In the genomic region with DNA sequence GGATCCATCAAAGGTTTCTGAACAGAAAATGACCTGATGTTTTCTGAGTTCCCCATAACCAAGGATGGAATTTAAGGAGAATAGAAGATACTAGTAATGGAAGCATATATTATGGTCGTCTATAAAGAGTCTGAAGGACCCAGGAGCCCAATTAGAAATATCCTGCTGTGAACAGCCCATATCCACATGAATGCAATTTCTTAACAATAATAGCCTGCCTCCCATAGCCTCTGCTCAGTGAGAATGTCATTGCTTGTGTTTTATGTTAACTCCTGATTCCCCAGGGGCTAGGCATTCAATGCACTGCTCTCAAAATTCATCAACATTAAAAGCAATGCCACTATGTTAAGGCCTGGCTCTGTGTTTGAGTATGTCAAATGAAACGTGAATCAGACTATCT, we compare ENCODE assay signal across 24 mouse cellular contexts. TPM values are rescaled to one million over a fixed set of nuclear protein-coding genes. Genes with fewer than 3 reads are reported as not detected.
A peak's percentile ranks its signal among the peaks of the same experiment; 100 is the strongest.
DNase-seq lines count a peak whose midpoint lies in the region; ATAC-seq lines count a peak whose summit lies in the region.
"Had no signal": no experiment of that assay in that cellular context is flagged by ENCODE, and none has a peak within 500 bp of the region (broad histone marks: within the 10 kb centered on the region; RNA-seq: fewer than 3 reads in every experiment).

No protein-coding gene starts in this region.

- no peak overlapping the region for H3K9ac ChIP-seq in forebrain, embryonic 14.5 days (ENCODE audit: low read length)
- no peak overlapping the region for H3K9ac ChIP-seq in forebrain, embryonic 16.5 days (replicated peaks; ENCODE audit: low read depth, low read length)
- H3K9ac ChIP-seq in midbrain, embryonic 12.5 days (replicated peaks) = no peak overlapping the region
- H3K9ac ChIP-seq: hindbrain, embryonic 12.5 days; kidney, embryonic 15.5 days; liver, embryonic 14.5 days; stomach, embryonic 15.5 days had no signal

- no peak overlapping the region for H3K4me3 ChIP-seq in forebrain, embryonic 14.5 days (ENCODE audit: low read depth, low read length)
- no peak overlapping the region for H3K4me3 ChIP-seq in forebrain, embryonic 16.5 days (replicated peaks; ENCODE audit: low read length)
- H3K4me3 ChIP-seq in midbrain, embryonic 12.5 days = no peak overlapping the region
- no peak overlapping the region for H3K4me3 ChIP-seq in midbrain, embryonic 10.5 days
- H3K4me3 ChIP-seq: hindbrain, embryonic 12.5 days; kidney, embryonic 15.5 days; stomach, embryonic 15.5 days had no signal

- no peak overlapping the region for H3K27ac ChIP-seq in forebrain, embryonic 14.5 days (ENCODE audit: low read depth, low read length)
- H3K27ac ChIP-seq in forebrain, embryonic 16.5 days (ENCODE audit: low read length) = no peak overlapping the region
- H3K27ac ChIP-seq in midbrain, embryonic 12.5 days (replicated peaks) = no peak overlapping the region
- no peak overlapping the region for H3K27ac ChIP-seq in midbrain, embryonic 10.5 days (replicated peaks)
- H3K27ac ChIP-seq: hindbrain, embryonic 12.5 days; kidney, embryonic 15.5 days; liver, embryonic 14.5 days; macrophage; stomach, embryonic 15.5 days had no signal

- 6% methylated on average over 2 of the region's 2 CpGs for WGBS in forebrain, embryonic 14.5 days
- WGBS in forebrain, embryonic 16.5 days = 6% methylated on average over 2 of the region's 2 CpGs
- 45% methylated on average over 2 of the region's 2 CpGs for whole genome bisulfite sequencing in midbrain, embryonic 12.5 days
- WGBS in midbrain, embryonic 10.5 days = 58% methylated on average over 2 of the region's 2 CpGs

- no peak overlapping the region for H3K4me2 ChIP-seq in forebrain, embryonic 14.5 days (ENCODE audit: low read length)
- H3K4me2 ChIP-seq in forebrain, embryonic 16.5 days (ENCODE audit: low read length) = no peak overlapping the region
- H3K4me2 ChIP-seq in midbrain, embryonic 12.5 days (replicated peaks) = no peak overlapping the region
- H3K4me2 ChIP-seq: hindbrain, embryonic 12.5 days; kidney, embryonic 15.5 days; stomach, embryonic 15.5 days had no signal

- H3K4me1 ChIP-seq in forebrain, embryonic 14.5 days (ENCODE audit: control insufficient read depth, insufficient read depth, low read length) = 0 out of 2 replicates have a peak, but pooled peaks cover 3% of the 10 kb centered on the region
- H3K4me1 ChIP-seq in forebrain, embryonic 16.5 days (replicated peaks; ENCODE audit: control insufficient read depth, insufficient read depth, low read length) = no peaks in the 10 kb centered on the region; the same call in 1 of the 2 replicates
- H3K4me1 ChIP-seq in midbrain, embryonic 12.5 days = peaks cover 8% of the 10 kb centered on the region; the same call in 1 of the 2 replicates
- peaks cover 6% of the 10 kb centered on the region; the same call in 1 of the 2 replicates for H3K4me1 ChIP-seq in midbrain, embryonic 10.5 days
- H3K4me1 ChIP-seq: stomach, embryonic 15.5 days had no signal

- H3K9me3 ChIP-seq in forebrain, embryonic 14.5 days (replicated peaks; ENCODE audit: control insufficient read depth, low read length) = no peaks in the 10 kb centered on the region
- H3K9me3 ChIP-seq in forebrain, embryonic 16.5 days (ENCODE audit: control insufficient read depth, low read length) = no peaks in the 10 kb centered on the region
- no peaks in the 10 kb centered on the region for H3K9me3 ChIP-seq in midbrain, embryonic 12.5 days
- no peaks in the 10 kb centered on the region for H3K9me3 ChIP-seq in midbrain, embryonic 10.5 days (replicated peaks)
- H3K9me3 ChIP-seq: hindbrain, embryonic 12.5 days; kidney, embryonic 15.5 days; stomach, embryonic 15.5 days had no signal

- no peak; the same call in 1 of the 2 replicates for ATAC-seq in forebrain, embryonic 14.5 days
- ATAC-seq in forebrain, embryonic 16.5 days = no peak
- ATAC-seq in midbrain, embryonic 12.5 days (ENCODE audit: low FRiP score, low read depth) = peak; percentile 47; the same call in 1 of the 2 replicates
- ATAC-seq: inflammation-experienced regulatory T-cells, adult 6 months had no signal

- H3K27me3 ChIP-seq in forebrain, embryonic 14.5 days (replicated peaks; ENCODE audit: control insufficient read depth, insufficient read depth, low read length) = no peaks in the 10 kb centered on the region
- H3K27me3 ChIP-seq in forebrain, embryonic 16.5 days (replicated peaks; ENCODE audit: control insufficient read depth, insufficient read depth, low read length) = no peaks in the 10 kb centered on the region
- no peaks in the 10 kb centered on the region for H3K27me3 ChIP-seq in midbrain, embryonic 12.5 days
- H3K27me3 ChIP-seq in midbrain, embryonic 10.5 days (ENCODE audit: low read depth, poor library complexity, severe bottlenecking) = no peaks in the 10 kb centered on the region
- H3K27me3 ChIP-seq: hindbrain, embryonic 12.5 days; kidney, embryonic 15.5 days; stomach, embryonic 15.5 days had no signal

- DNase-seq in forebrain, embryonic 14.5 days (ENCODE audit: low spot score) = peak; percentile 47
- no peak for DNase-seq in midbrain, embryonic 10.5 days (ENCODE audit: low spot score)
- peak; percentile 44 for DNase-seq in retina, embryonic 14.5 days (ENCODE audit: low spot score)
- no peak for DNase-seq in retina, postnatal 1 day
- DNase-seq: adrenal gland, postnatal 25 days; B cell, adult 2 months; cerebellum, adult 18-20 months; cerebellum, postnatal 10 days; gastrocnemius, postnatal 10 days; heart, postnatal 14 days; kidney, adult 18-20 months; kidney, postnatal 25 days; liver; lung, adult 2 months; lung, postnatal 10 days; right cerebral cortex, postnatal 25 days had no signal

- H3K36me3 ChIP-seq in forebrain, embryonic 14.5 days (ENCODE audit: control insufficient read depth, insufficient read depth, low read length) = peaks cover 7% of the 10 kb centered on the region; the same call in 1 of the 2 replicates
- peaks cover 5% of the 10 kb centered on the region; the same call in 1 of the 2 replicates for H3K36me3 ChIP-seq in forebrain, embryonic 16.5 days (ENCODE audit: control insufficient read depth, insufficient read depth)
- peaks cover 5% of the 10 kb centered on the region; the same call in 1 of the 2 replicates for H3K36me3 ChIP-seq in midbrain, embryonic 12.5 days
- peaks cover 15% of the 10 kb centered on the region for H3K36me3 ChIP-seq in midbrain, embryonic 10.5 days
- H3K36me3 ChIP-seq: stomach, embryonic 15.5 days had no signal

RNA-seq across cellular contexts. Expression of a gene that starts 49.5 kb away (rescaled TPM):
- 52.5 and 75.3 TPM in 2 replicates for polyA plus RNA-seq in forebrain, embryonic 14.5 days (2014; fragmentation: Nextera tagmentation; extraction: Ambion mirVana)
- polyA plus RNA-seq in forebrain, embryonic 16.5 days (2015; fragmentation: Nextera tagmentation; extraction: Ambion mirVana) = 110 and 132 TPM in 2 replicates
- 45.5 and 50.5 TPM in 2 replicates for polyA plus RNA-seq in midbrain, embryonic 12.5 days (2016; fragmentation: Nextera tagmentation; extraction: Ambion mirVana)
- 18.7 and 26.8 TPM in 2 replicates for polyA plus RNA-seq in midbrain, embryonic 10.5 days (2016; fragmentation: Nextera tagmentation; extraction: Ambion mirVana)

Comparison
In these comparisons a context has a peak if more than half of its experiments do, and no peak if none do; other contexts are left out.
1. DNase-seq: peak in forebrain, embryonic 14.5 days (single experiment) and retina, embryonic 14.5 days (single experiment); none in midbrain, embryonic 10.5 days (single experiment) and retina, postnatal 1 day (single experiment).